Comparison of ENCODE assay signal across 21 mouse cellular contexts in the genomic region with DNA sequence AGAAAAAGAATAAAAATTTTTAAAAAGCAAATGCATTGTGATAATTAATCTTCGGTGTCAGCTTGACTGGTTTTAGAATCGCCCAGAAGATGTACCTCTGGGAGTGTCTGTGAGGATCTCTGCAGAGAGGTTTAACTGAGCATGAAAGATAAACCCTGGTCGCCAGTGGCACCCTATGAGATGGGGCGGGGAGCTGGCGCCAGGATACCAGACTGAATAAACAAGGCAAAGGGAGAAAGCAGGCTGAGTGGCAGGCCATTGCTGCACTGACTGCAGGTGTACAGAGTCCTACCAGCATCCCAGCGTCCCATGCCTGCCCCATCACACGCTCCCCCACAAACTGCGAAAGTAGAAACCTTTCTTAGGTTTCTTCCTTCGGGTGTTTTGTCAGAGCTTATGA. TPM values are rescaled to one million over a fixed set of nuclear protein-coding genes. Genes with fewer than 3 reads are reported as not detected.
DNase-seq lines count a peak whose midpoint lies in the region; ATAC-seq and TF ChIP-seq lines count a peak whose summit lies in the region.
"Had no signal": no experiment of that assay in that cellular context is flagged by ENCODE, and none has a peak within 500 bp of the region (broad histone marks: within the 10 kb centered on the region; RNA-seq: fewer than 3 reads in every experiment).

No protein-coding gene starts in this region.

- no peak overlapping the region for H3K9ac ChIP-seq in liver, embryonic 15.5 days
- H3K9ac ChIP-seq: hindbrain, embryonic 14.5 days; intestine, embryonic 15.5 days; lung, embryonic 14.5 days; midbrain, embryonic 12.5 days; neural tube, embryonic 12.5 days had no signal

- no peaks in the 10 kb centered on the region for H3K9me3 ChIP-seq in liver, embryonic 15.5 days (replicated peaks)
- H3K9me3 ChIP-seq: intestine, embryonic 15.5 days; neural tube, embryonic 12.5 days had no signal

- intact Hi-C loops in gastrocnemius, adult 2 months (cut with DNase I), result no loop called here

- ATAC-seq in liver, embryonic 15.5 days (ENCODE audit: insufficient read depth), result peak; percentile 42; the same call in 1 of the 2 replicates
- ATAC-seq: CD4-positive, CD25-positive, alpha-beta regulatory T cell, adult 4 months; forebrain, embryonic 16.5 days; intestine, embryonic 15.5 days had no signal

- 38% methylated on average over 9 of the region's 9 CpGs for WGBS in liver, embryonic 15.5 days (ENCODE audit: insufficient replicate concordance)

- H3K4me3 ChIP-seq in liver, embryonic 15.5 days (replicated peaks), result no peak overlapping the region
- no peak overlapping the region for H3K4me3 ChIP-seq in gastrocnemius, adult 2 months
- H3K4me3 ChIP-seq: intestine, embryonic 15.5 days; midbrain, embryonic 12.5 days; neural tube, embryonic 12.5 days had no signal

- no peaks in the 10 kb centered on the region for H3K27me3 ChIP-seq in liver, embryonic 15.5 days
- H3K27me3 ChIP-seq: intestine, embryonic 15.5 days; midbrain, embryonic 12.5 days; neural tube, embryonic 12.5 days had no signal

- H3K36me3 ChIP-seq in liver, embryonic 15.5 days (replicated peaks), result no peaks in the 10 kb centered on the region
- H3K36me3 ChIP-seq: intestine, embryonic 15.5 days; midbrain, embryonic 12.5 days; neural tube, embryonic 12.5 days had no signal

- H3K27ac ChIP-seq in liver, embryonic 15.5 days (replicated peaks), result no peak overlapping the region
- no peak overlapping the region for H3K27ac ChIP-seq in gastrocnemius, adult 2 months
- H3K27ac ChIP-seq: hindbrain, embryonic 14.5 days; intestine, embryonic 15.5 days; midbrain, embryonic 12.5 days; neural tube, embryonic 12.5 days had no signal

- 0 out of 2 replicates have a peak, but pooled peaks cover 5% of the 10 kb centered on the region for H3K4me1 ChIP-seq in liver, embryonic 15.5 days (replicated peaks)
- H3K4me1 ChIP-seq: intestine, embryonic 15.5 days had no signal

- DNase-seq in cerebellum, postnatal 14 days, result peak; percentile 9 to 15
- DNase-seq in cerebellum, adult 18-20 months, result no peak
- DNase-seq in retina, embryonic 14.5 days (ENCODE audit: low spot score), result peak; percentile 10
- DNase-seq in retina, postnatal 1 day, result no peak
- DNase-seq in gastrocnemius, adult 2 months, result no peak
- no peak for DNase-seq in thymus, postnatal 25 days
- DNase-seq in testis, postnatal 14 days (ENCODE audit: low spot score), result no peak
- DNase-seq: adrenal gland, adult 2 months; cerebellum, adult 8-10 months; heart, postnatal 14 days; lung, embryonic 14.5 days; lung, postnatal 4 days; thymus, adult 18-20 months had no signal

- TF ChIP-seq CTCF in gastrocnemius, adult 2 months (IDR thresholded peaks at IDR 0.05), result no peak

- H3K4me2 ChIP-seq in liver, embryonic 15.5 days, result no peak overlapping the region
- H3K4me2 ChIP-seq: heart, embryonic 11.5 days; hindbrain, embryonic 14.5 days; intestine, embryonic 15.5 days; lung, embryonic 14.5 days; midbrain, embryonic 12.5 days; neural tube, embryonic 12.5 days had no signal

RNA-seq across cellular contexts. Expression of a gene that starts 49.2 kb away (rescaled TPM):
- polyA plus RNA-seq in liver, embryonic 15.5 days (2015; fragmentation: Nextera tagmentation; extraction: Ambion mirVana), result 5.6 and 5.7 TPM in 2 replicates
- total RNA-seq in gastrocnemius, adult 2 months (2021), result 100 to 1,000 TPM; 155 to 233 TPM

Comparison
In these comparisons a context has a peak if more than half of its experiments do, and no peak if none do; other contexts are left out.
1. DNase-seq: peak in cerebellum, postnatal 14 days (2 of 2) and retina, embryonic 14.5 days (single experiment); none in cerebellum, adult 18-20 months (0 of 2), retina, postnatal 1 day (single experiment), gastrocnemius, adult 2 months (single experiment), thymus, postnatal 25 days (single experiment) and testis, postnatal 14 days (single experiment).